In genomic region chr11:77625061-77625855, GRCm38 (mm10) we compare ENCODE assay signal across 8 mouse cellular contexts. TPM values are rescaled to one million over a fixed set of nuclear protein-coding genes. Genes with fewer than 3 reads are reported as not detected.
DNase-seq lines count a peak whose midpoint lies in the region; ATAC-seq and TF ChIP-seq lines count a peak whose summit lies in the region.

No protein-coding gene starts in this region.

- intact Hi-C loops in heart, postnatal 36 days (cut with DNase I): loop anchor here (5.0 kb wide), 2 partner anchors 33 to 1137 kb away; no protein-coding TSS in a partner anchor

- ATAC-seq in erythroid progenitor cell, adult 5-6 weeks (replicated peaks; ENCODE audit: low FRiP score, poor library complexity, severe bottlenecking): no peak

- H3K4me3 ChIP-seq in embryonic fibroblast, embryonic 13.5 days (ENCODE audit: insufficient read depth, low read length): peak overlapping the region; percentile 40

- H3K27ac ChIP-seq in embryonic fibroblast, embryonic 13.5 days (ENCODE audit: insufficient read depth, low read length): peak overlapping the region; percentile 50; the same call in 1 of the 2 replicates

- peaks cover 8% of the 10 kb centered on the region for H3K4me1 ChIP-seq in embryonic fibroblast, embryonic 13.5 days (ENCODE audit: control insufficient read depth, insufficient read depth, low read length)

- no peak for TF ChIP-seq CTCF in embryonic fibroblast, embryonic 13.5 days (IDR thresholded peaks at IDR 0.05; ENCODE audit: borderline replicate concordance, insufficient read depth, low read length)

- peak; percentile 84 for DNase-seq in CD4-positive helper T cell, adult 2 months (ENCODE audit: low read depth, low spot score)
- DNase-seq in R1 (ENCODE audit: low read depth, low spot score): peak; percentile 74
- peak; percentile 15 to 24 for DNase-seq in heart, postnatal 36 days
- DNase-seq in layer of hippocampus, postnatal 36 days: peak; percentile 72 to 73
- DNase-seq in lung, postnatal 36 days: peak; percentile 38
- DNase-seq in right cerebral cortex, postnatal 14 days: peak; percentile 61

- TF ChIP-seq POLR2A in embryonic fibroblast, embryonic 13.5 days (IDR thresholded peaks at IDR 0.05; ENCODE audit: low read depth, low read length): no peak

RNA-seq across cellular contexts. Expression of gene Taok1, which starts 17.6 kb away (rescaled TPM):
- polyA plus RNA-seq in embryonic fibroblast, embryonic 13.5 days (2011; ENCODE audit: insufficient read length, low read depth, missing spikeins): 62.1 and 64.5 TPM in 2 replicates
- 10 to 100 TPM; 54.4 to 56.0 TPM for total RNA-seq in heart, postnatal 36 days (2021)
- 100 to 1,000 TPM; 114 to 116 TPM for total RNA-seq in layer of hippocampus, postnatal 36 days (2021)
- total RNA-seq in erythroid progenitor cell, adult 5-6 weeks (2015; ENCODE audit: low replicate concordance): 25.6 and 28.9 TPM in 2 replicates
- 35.2 and 43.4 TPM in 2 replicates for total RNA-seq in erythroid progenitor cell, adult 5-6 weeks (2017; ENCODE audit: low replicate concordance)

Comparison
In these comparisons a context has a peak if more than half of its experiments do, and no peak if none do; other contexts are left out.
1. DNase-seq: peak in every context shown above with its lines; median percentile 84 in CD4-positive helper T cell, adult 2 months; 74 in R1; 72 in layer of hippocampus, postnatal 36 days; 61 in right cerebral cortex, postnatal 14 days; 38 in lung, postnatal 36 days; 20 in heart, postnatal 36 days.